Mouse (Mus musculus): ENCODE results near the gene Gm10974.
A peak's percentile ranks its signal among the peaks of the same experiment; 100 is the strongest.

Gm10974 gene

DNA sequence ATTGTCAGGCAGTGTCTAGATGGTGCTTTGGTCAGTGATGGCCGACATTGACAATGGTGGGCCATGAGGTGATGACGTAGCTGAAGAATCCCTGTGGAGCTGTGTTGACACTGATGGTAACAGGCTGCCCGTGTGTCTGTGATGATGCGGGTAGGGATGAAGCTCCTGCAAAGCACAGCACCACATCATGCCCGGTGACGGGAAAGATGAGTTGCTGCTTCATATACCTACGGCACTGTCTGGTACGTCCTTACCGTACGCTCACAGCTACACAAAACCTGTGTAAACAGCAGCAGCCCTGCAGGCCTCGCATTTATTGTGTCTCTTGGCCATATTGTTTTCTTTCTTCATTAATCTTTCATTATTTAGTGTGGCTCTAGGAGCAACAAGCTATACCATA is 1.2 kb upstream of the Gm10974 start:
- DNase-seq = no peak

DNA sequence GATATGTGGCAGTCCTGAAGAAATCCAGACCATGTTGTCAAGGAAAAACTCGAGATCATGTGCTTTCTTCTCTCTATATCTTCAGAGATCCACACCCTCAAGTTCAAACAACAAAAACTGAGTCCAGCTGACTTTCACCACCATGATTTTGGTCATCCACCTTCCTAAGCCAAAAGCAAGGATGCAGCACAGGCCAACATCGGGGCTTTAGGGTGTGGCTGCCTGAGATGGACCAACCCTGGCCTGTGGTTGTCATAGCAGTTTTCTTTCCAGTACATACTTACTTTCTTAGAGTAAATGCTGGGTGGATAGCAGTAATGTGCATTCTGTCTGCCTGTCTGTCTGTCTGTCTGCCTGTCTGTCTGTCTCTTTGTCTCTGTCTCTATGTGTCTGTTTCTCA is 294 bp upstream of the Gm10974 start:
- no peak for DNase-seq

DNA sequence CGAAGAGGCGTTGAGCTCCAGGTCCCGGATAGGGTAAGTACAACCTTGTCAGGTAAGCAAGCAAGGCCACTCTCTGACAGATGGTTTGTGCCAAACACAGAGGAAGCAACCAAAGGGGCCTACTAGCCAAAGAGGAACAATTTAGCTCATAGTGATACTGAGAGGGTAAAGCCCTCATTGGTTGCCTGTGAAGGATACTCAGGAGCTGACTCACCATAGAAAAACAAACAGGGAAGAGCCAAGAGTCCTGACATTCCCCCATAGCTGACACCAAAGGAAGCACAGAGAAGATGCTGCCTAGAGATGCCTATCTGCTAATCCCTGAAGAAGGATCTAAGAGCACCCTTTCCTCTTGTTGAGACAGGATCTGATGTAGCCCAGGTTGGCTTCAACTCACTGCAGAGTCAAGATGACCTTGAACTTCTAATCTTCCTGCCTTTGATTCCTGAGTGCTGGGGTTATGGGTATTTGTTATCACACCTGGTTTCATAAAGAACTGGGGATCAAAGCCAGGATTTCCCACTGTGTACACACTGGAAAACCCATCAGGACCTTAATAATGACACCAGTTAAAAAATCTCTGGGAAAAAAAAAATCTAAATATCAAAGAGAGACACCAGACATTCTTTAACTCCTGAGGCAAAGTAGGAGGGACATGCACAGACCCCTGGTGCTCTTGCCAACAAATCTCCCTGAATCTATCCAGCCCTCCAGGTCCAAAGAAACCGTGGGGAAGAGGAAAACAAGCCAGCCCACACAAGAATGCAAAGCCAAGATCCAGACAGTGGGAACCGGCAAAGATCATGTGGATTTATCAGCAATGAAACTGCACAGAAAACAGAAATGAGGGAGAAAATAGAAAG is 3.6 kb downstream of the Gm10974 start:
- no peak for DNase-seq

DNA sequence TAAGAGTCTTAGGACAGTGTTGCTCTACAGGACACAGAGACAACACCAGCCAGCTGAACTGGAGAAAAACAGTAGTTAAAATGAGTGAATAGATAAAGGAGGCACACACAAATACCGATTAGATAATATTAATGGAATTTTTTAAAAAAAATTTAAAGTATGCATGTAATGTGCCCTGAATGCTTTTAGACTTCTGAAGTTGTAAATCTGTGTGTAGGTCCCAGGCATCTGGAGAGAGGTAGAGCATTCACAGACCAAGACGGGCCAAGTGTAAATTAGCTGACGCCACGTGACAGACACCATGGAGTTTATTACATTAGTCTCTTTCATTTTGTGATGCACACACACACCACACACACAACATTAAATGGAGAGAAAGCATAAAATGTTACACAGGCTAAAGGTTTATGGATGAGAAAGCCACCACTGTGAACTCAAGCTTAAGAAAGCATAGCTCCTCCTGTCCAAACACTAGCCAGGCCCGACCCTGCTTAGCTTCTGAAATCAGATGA is 4.3 kb downstream of the Gm10974 start:
- DNase-seq = no peak

DNA sequence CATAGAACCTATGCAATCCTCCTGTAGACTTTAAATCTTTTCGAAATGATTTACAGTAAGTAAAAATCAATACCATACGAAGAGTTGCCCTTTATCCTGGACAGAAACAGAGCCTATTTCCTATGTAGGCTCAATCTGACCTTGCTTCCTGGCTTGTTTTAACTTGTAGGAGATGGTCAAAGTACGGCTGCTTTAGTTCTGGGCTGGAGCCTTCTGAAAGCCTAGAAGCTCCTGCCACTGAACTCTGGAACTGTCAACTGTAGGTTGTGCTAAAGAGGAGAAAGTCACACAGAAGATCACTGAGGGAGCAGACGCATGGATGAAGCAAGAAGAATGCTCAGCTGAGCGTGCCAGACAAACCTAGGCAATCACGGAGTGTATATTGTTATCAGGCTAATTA is 5.3 kb downstream of the Gm10974 start:
- DNase-seq = no peak

DNA sequence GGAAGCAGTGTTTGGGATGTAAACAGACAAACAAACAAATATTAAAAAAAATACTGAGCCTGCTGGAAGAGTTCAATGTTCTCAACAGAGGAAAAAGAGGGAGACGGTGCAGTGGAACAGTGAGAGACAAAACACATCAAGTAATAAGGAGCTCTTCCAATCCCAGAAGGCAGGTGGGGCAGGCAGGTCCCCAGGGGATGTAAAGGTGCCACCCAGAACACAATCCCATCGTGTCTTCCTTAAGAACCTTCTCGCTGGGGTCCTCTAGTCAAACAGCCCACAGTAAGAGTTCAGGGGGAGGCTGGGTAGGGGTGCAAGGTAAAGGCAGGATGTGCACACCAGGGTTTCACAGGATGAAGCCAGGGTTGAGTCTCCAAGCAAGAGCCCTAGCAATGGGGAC is 7.7 kb downstream of the Gm10974 start:
- no peak for DNase-seq

DNA sequence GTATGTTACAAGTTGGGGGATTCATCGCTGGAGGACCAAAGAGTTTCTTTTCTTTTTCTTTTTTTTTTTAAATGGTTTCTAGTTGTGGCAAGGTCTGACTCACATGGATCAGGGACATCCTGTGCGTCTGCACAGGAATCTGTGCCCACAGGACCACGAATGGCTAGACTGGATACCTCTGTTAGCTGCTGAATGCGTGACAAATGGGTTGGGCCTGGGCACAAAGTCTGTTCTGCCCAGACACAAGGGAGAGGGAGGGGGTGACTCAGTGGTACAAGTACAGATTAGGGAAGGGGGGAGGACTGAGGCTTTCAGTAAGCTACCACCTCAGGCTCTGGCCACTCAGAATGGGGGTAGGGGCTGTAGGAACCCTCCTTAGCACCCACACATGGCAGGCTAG is 10.0 kb downstream of the Gm10974 start:
- DNase-seq = no peak

DNA sequence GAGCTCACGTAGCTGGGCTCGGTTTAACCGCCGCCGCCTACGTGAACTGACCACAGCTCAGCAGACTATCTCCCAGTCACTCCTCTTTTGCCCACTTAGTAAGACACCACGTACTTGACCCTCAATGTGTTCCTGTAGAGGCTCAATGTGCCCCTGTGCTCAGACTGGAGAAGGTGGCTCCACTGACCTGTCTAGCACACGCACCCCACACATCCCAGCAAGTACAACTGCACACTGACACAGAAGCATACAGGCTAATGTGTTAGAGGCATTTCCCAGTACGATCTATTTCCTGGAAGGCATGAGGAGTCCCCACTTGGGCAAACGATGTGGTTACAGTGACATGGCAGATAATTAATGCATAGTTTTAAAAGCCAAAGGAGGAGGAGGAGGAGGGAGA is 10.9 kb downstream of the Gm10974 start:
- no peak for DNase-seq

DNA sequence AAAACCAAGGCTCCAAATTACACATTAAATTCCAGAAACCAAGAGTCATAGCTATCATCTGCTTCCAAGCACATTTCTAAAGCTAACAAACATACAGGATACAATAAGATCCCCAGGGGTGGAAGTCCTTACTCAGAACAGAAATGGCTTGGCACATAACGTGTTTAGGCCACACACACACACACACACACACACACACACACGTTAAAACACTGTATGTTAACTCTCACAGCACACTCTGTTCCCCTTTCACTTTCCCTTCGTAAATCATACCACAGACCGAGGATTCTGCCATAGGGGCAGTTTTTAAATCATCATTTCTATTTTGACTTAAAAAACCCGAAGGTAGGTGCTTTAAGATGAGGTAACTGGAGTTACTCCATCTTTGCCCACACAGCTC is 18.5 kb downstream of the Gm10974 start:
- no peak for DNase-seq

DNA sequence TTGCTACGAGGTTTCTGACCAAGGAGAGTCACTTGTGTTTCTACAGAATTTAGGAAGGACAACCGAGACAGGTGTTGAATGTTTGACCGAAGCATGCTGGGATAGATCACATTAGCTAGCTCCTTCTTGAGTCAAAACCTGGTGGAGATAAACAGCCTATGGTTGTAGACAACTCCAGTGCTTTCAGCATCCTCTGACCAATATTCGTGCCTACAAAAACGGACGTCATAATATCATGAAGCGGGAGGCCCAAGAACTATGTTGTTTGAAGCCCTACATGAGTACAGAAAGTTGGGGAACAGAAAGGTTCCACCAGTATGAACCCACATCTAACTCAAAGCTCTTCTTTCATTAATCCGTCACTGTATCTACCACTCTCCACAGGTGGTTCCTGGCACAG is 19.2 kb downstream of the Gm10974 start:
- DNase-seq = no peak

DNA sequence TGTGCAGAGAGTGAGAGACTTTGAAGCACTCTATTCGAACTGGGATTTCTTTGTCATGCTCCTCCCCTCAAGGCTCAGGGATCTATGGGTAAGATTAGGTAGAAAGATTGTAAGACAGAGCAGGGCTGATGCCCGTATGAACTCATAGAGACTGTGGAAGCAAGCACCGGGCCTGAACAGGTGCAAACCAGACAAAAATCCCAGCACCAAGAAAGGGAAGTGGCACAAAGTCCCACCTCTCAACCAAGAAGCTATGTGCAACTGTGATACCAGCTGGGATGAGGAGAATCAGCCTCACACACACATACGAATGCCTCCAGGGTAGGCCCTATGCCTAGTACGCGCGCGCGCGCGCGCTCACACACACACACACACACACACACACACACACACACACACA is 20.1 kb downstream of the Gm10974 start:
- DNase-seq = no peak

DNA sequence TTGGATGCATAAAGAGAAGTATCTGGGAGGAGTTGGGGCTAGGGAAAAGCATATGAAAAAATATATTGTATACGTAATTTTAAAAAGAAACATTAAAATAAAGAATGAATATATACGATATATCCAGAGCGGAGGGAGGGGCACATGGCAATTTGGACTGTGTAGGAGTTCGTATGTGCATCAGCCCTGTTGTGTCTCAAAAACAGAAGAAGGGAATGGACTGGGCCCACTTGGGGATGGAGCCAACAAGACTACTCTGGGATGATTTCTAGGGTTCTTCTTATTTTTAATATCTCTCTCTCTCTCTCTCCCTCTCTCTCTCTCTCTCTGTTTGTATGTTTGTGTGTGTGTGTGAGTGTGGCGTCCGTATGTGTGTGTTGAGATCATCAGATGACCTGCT is 20.7 kb downstream of the Gm10974 start:
- DNase-seq = no peak

DNA sequence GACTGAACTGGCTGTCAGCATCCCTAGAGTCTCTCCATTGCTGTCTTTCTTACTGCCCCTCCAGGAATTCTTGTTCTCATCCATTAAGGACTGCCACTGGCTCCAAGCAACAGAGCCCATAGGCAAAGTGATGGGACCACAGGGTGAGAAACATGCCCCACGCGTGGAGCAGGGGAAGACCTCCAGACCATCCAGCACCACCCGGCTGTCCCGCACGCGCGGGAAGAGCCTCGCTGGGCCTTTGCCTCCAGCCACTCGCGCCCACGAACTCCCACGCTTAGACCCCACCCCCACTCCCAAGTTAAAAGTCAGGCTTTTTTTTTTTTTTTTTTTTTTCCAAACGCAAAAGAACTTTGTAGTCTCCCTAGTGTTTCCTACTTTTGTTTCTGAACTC is 21.7 kb downstream of the Gm10974 start:
- DNase-seq = peak in 1 of 2 experiments; percentile 9

DNA sequence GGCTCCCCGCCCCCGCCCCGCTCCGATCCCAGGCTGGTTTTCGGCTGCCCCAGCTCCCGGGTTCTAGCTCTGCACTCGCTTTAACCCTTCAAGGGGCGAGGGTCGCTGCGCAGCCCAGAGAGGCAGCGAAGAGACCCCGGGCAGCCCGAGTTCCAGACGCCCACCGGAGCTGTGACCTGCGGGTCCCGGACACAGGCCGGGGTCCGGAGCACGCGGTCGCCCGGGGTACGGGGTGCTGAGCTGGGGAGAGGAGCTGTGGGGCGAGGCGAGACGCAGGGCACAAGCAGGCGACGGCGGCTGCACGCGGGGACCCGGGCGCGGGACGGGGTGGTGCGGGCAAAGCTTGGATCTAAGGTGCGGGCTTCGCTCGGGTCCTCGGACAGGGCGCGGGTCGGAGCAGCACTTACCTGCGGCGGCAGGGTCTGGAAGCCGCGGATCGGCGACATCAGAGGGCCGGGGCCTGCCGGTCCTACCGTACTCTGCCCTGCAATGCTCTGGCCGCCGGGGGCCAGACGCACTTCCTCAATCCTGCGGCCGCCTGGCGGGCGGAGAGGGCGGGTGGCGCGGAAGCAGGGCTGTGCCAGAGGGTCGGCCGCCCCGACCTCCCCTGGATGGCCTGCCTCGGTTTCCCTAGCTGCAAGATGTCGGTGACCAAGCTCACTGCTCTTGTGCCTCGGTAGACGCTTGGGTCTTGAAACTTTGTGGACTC is 22.3 kb downstream of the Gm10974 start, which contains the start of gene Lrrk1:
TSS of gene Lrrk1 (minus strand) at position 538 of the 709 bp plus-strand sequence.
- peak; percentile 15 to 32 for DNase-seq

DNA sequence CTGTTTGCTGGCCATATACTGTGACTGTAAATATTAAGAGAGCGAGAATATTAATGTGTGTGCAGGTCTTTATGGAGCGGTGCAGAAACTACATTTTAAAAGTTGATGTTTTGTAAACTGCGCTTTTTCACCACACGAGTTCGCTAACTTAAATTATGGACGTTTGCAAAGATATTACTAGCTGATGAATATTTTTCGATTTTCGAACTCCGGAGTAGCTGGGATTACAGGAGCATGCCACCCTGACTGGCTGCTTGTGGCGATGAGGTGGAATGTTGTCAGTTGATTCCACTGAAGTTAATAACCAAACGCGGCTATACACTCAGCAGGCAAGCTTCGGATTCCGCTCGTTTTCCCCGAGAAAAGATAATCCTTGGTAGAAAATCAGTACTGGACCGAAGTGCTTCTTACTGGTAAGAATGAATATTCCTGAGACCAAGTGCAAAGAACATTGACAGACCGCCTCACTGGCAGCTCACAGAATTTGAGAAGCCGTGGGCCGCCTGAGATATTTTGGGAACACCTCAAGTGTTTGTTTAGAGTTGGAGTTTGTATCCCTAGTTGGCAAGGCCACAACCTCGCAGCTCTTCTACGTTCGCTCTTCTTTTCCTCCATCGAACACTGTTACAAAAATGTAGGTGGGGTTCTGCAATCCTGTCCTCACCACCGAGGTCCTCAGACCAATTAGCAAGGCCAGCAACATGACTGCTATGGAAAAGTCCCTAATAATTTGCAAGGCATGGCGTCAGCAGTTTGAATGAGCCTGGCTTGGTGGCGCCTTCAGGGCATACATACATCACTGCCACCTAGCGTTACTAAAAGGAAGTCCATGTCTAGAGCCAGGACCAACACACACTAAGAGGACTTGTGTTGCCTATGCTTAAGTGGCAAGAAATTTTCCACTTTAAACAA is 23.2 kb downstream of the Gm10974 start:
- peak; percentile 49 to 70 for DNase-seq

DNA sequence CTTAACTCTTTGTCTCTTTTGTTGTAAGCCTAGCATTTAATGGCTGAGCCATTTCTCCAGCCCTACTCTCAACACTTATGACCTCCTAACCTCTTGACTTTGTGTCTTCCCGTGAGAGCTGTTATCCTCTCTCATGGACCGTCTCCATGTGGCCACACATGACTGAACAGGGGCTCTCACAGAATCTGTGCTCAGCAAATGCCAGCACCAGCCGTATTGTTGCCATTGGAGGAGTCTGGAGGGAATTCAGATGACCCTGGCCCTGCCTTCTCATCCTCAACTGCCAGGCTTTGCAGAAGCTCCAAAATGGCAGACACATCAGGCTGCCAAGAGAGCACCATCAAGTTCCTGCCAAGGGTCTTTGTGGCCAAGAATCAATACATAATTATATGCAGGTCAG is 31.6 kb downstream of the Gm10974 start:
- DNase-seq = no peak

DNA sequence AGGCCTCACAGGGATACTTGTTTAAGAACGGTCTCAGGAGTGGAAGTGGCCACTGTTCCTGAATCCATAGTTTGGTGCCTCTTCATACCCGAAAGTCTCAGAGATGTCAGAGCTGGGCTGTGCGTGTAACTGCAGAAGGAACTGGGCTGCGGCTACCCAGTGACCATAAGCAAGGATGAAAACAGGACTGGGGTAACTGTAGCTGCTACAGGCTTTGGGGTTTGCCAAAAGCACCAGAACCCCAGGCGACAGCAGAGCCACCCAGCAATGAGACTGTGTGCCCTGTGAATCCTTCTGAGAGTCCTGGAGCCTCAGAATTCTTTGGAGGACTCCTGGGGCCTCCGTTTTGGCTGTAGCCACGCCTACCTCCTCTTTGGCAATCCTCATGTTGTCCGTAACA is 35.9 kb downstream of the Gm10974 start:
- no peak for DNase-seq

DNA sequence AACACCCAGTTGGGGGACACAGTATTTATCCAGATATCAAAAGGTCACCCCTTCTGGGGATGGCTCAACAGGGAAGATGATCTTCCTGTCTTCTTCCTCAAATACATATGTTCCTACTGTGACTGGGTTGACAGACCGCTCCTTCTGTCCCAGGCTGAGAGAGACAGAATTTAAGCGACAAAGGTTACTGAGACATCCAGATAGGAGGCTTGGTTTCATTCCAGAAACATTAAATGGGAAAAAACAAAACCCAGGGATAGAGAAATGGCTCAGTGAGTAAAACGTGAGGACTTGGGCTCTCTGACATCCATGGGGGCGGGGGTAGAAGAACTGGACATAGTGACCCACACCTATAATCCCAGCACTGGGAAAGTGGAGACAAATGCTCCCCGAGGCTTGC is 37.2 kb downstream of the Gm10974 start:
- DNase-seq = no peak

DNA sequence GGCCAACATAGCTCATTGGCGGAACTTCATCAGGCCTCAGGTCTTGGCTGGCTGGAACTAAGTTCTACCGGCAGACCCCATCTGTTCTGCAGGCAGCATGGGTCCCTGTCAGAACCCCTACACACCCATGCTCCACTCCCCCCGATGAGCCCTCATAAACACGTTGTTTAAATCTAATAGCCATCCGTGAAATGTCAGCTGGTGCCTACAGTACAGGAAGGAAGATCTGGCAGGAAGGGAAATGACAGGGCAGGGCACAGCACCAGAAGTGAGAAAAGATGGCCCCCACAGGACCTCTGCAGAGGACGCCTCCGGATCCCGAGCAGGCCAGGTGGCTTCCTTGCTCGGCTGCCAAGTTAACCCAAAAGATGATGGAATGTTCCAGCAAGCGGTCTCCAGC is 38.4 kb downstream of the Gm10974 start:
- DNase-seq = no peak

DNA sequence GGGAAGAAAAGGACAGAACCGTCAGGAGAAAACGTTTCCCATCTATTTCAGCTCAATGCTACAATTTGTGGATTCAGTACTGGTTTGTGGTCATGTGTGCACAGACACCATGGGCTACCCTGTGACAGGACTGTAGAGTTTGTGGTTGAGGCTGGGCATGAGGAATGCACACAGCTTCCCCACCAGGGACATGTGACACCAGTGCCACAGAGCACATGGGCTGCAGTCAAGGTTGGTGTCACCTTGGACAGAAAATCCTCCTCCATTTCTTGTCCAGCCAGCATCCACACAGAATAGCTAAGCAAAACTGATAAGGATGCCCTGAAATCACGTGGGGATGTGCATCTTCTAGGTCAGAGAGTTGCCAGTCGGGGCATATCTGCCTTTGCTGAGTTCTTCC is 39.1 kb downstream of the Gm10974 start:
- no peak for DNase-seq

DNA sequence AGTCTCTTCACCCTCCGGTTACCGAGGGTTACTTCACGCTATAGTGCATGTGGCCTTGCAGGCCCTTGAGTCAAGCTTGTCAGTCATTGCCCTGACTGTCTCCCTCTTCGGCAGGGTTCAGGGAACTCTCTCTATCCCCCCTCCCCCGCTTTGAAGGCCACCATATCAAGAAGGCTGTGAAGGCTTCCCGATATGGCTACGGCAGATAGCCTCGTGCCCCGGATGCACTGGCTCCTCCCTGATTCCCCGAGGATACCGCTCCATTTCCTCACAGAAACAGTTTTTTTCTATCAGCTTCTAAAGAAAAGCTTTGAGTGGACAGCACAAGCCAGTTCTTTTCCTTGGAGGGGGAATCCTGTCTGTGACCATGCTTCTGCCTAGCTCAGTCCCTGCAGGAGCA is 39.8 kb downstream of the Gm10974 start:
- DNase-seq = no peak

DNA sequence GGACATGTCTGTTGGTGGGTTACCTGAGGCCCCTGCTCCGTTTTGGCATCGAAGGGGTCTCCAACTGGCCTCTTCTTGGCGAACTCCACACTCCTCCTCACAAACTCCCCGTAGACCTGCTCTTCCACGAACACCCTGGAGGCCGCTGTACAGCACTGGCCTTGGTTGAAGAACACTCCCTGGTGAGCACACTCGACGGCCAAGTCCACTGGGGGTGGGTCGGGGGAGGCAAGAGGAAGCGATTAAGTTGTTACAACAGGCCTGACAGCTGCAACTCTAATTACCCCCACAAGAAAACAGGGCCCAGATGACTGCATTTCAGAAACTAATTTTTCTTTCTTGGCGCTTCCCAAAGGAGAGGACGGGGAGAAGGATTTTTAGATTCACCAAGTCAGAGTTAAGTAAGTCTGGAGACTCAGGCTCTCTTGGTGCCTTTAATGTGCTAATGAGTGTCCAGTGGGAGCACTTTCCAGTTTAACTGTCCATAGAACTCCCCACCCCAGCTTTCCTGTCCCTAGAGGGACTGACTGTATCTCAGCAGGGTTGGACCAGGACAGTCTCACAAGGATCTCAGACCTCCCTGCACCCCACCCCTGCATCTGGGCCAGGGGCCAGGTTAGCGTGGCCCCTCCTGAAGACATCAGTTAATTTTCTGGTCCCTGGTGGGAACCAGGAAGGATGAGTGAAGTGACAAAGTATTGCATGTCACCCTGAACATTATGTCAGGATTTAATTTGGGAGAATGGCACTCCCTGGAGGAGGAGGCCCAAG is 40.4 kb downstream of the Gm10974 start:
- no peak for DNase-seq

Measured in cerebellum, postnatal 25 days (tissue).